Mouse (Mus musculus): ENCODE measurements around the gene Recql. TPM values are rescaled to one million over a fixed set of nuclear protein-coding genes. Genes with fewer than 3 reads are reported as not detected.
A peak's percentile ranks its signal among the peaks of the same experiment; 100 is the strongest.

Recql gene
- 28.2 and 36.2 TPM in 2 replicates for polyA plus RNA-seq (2011; ENCODE audit: insufficient read length, low read depth, missing spikeins)

DNA sequence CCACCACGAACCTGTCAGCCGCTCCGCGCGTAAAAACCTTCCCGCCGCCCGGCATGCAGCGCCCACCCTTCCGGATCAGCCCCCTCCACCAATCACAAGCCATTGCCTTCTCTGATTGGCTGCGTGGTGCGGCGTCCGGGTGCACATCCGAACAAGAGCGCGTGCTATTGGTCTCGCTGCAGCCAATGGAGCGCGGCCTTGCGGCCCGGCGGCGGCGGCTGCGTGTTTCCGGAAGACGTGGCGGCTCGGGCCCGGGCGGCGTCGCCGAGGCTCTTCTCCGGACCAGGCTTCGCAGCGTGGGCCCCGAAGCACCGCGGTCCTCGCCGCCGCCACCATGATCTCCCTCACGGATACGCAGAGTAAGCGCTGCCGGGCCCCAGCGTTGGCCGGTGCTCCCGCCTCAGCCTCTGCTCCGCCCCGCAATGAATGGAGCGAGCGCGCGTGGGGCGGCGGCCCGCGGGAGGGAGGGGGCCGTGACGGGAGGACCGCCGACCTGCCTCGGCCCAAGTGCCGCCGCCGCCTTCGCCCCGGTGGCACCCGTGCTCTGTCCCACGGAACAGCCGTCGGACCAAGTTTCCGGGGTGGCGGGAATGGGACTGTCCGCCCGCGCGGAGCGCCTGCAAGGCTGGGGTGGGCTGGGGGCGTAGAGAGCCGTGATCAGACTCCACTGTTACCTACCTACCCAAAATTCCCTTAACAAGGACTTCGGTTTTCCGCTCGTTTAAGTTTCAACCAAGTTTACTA lies at the start of gene Recql, which contains the start of gene Golt1b:
Gene Recql (minus strand): TSS at position 77 of the 744 bp plus-strand sequence.
Gene Golt1b (plus strand): TSS at position 211 of the 744 bp plus-strand sequence.
- H3K4me1 ChIP-seq (ENCODE audit: control insufficient read depth, insufficient read depth, low read length), result peaks cover 11% of the 10 kb centered on the region
- peak within 1 kb of the TSS; percentile 89 for H3K4me3 ChIP-seq (ENCODE audit: insufficient read depth, low read length)
- H3K27ac ChIP-seq (ENCODE audit: insufficient read depth, low read length), result peak within 1 kb of the TSS; percentile 8; the same call in 1 of the 2 replicates
- TF ChIP-seq POLR2A (IDR thresholded peaks at IDR 0.05; ENCODE audit: low read depth, low read length), result peak; percentile 49; the same call in 1 of the 2 replicates
- no peak for TF ChIP-seq CTCF (IDR thresholded peaks at IDR 0.05; ENCODE audit: borderline replicate concordance, insufficient read depth, low read length)

- no peaks in the 10 kb centered on the region for H3K4me1 ChIP-seq (ENCODE audit: control insufficient read depth, insufficient read depth, low read length)
- H3K4me3 ChIP-seq (ENCODE audit: insufficient read depth, low read length), result no peak overlapping the region
- TF ChIP-seq POLR2A (IDR thresholded peaks at IDR 0.05; ENCODE audit: low read depth, low read length) (no peak), CTCF (IDR thresholded peaks at IDR 0.05; ENCODE audit: borderline replicate concordance, insufficient read depth, low read length) (no peak)
- H3K27ac ChIP-seq (ENCODE audit: insufficient read depth, low read length), result no peak overlapping the region
These were observed 42.2 kb upstream of the Recql start for GRCm38 (mm10) chr6:142429072-142429471.

GRCm38 (mm10) chr6:142424976-142425375 lies 38.1 kb upstream of the Recql start:
- Histone ChIP-seq H3K27ac (ENCODE audit: insufficient read depth, low read length) (no peak overlapping the region), H3K4me3 (ENCODE audit: insufficient read depth, low read length) (no peak overlapping the region), H3K4me1 (ENCODE audit: control insufficient read depth, insufficient read depth, low read length) (no peaks in the 10 kb centered on the region)
- TF ChIP-seq CTCF (IDR thresholded peaks at IDR 0.05; ENCODE audit: borderline replicate concordance, insufficient read depth, low read length) (no peak), POLR2A (IDR thresholded peaks at IDR 0.05; ENCODE audit: low read depth, low read length) (no peak)

GRCm38 (mm10) chr6:142414597-142414996 lies 27.7 kb upstream of the Recql start:
- TF ChIP-seq POLR2A (IDR thresholded peaks at IDR 0.05; ENCODE audit: low read depth, low read length) (no peak), CTCF (IDR thresholded peaks at IDR 0.05; ENCODE audit: borderline replicate concordance, insufficient read depth, low read length) (no peak)
- no peak overlapping the region for H3K4me3 ChIP-seq (ENCODE audit: insufficient read depth, low read length)

GRCm38 (mm10) chr6:142413845-142414244 lies 27.0 kb upstream of the Recql start:
- H3K27ac ChIP-seq (ENCODE audit: insufficient read depth, low read length), result no peak overlapping the region
- H3K4me1 ChIP-seq (ENCODE audit: control insufficient read depth, insufficient read depth, low read length), result no peaks in the 10 kb centered on the region
- no peak for TF ChIP-seq CTCF (IDR thresholded peaks at IDR 0.05; ENCODE audit: borderline replicate concordance, insufficient read depth, low read length)
- no peak for TF ChIP-seq POLR2A (IDR thresholded peaks at IDR 0.05; ENCODE audit: low read depth, low read length)
- no peak overlapping the region for H3K4me3 ChIP-seq (ENCODE audit: insufficient read depth, low read length)

More at GRCm38 (mm10) chr6:142414597-142414996, 27.7 kb upstream of the Recql start:
- H3K4me1 ChIP-seq (ENCODE audit: control insufficient read depth, insufficient read depth, low read length), result no peaks in the 10 kb centered on the region
- H3K27ac ChIP-seq (ENCODE audit: insufficient read depth, low read length), result no peak overlapping the region

DNA sequence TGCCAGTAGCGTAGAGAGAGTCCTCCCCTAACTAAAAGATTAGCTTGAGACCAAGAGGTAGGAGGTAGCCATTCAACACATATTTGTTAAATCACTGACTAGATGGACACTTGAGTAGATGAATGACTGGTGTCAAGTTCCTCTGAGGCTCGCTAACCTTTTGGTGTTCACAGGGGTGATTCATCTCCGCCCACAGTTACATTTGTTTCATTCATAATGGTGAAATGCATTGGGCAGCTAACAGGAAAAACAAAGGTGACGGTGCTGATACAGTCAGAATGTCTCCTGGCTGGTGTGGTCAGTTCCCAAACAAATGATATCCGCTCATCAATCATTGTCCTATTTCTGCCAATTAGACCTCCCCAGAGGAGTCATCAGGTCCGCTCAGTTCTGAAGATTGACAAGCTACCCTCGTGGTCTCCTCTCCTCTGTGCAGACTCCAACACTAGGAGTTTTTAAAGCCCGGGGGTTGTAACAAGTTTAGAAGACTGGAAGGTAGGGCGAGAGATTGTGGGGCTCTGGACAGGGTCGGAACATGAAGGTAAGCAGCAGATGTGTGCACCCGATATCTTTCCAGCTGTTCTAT lies 26.1 kb upstream of the Recql start, which contains the start of gene Spx:
Gene Spx (plus strand): TSS at position 536 of the 586 bp plus-strand sequence.
- TF ChIP-seq CTCF (IDR thresholded peaks at IDR 0.05; ENCODE audit: borderline replicate concordance, insufficient read depth, low read length), result no peak
- TF ChIP-seq POLR2A (IDR thresholded peaks at IDR 0.05; ENCODE audit: low read depth, low read length), result no peak
- Histone ChIP-seq H3K4me3 (ENCODE audit: insufficient read depth, low read length) (no peak within 1 kb of the TSS), H3K27ac (ENCODE audit: insufficient read depth, low read length) (no peak within 1 kb of the TSS), H3K4me1 (ENCODE audit: control insufficient read depth, insufficient read depth, low read length) (no peaks in the 10 kb centered on the region)

- Histone ChIP-seq H3K27ac (ENCODE audit: insufficient read depth, low read length) (no peak overlapping the region), H3K4me1 (ENCODE audit: control insufficient read depth, insufficient read depth, low read length) (no peaks in the 10 kb centered on the region), H3K4me3 (ENCODE audit: insufficient read depth, low read length) (no peak overlapping the region)
- TF ChIP-seq CTCF (IDR thresholded peaks at IDR 0.05; ENCODE audit: borderline replicate concordance, insufficient read depth, low read length), result no peak
- no peak for TF ChIP-seq POLR2A (IDR thresholded peaks at IDR 0.05; ENCODE audit: low read depth, low read length)
These were observed 24.3 kb upstream of the Recql start for GRCm38 (mm10) chr6:142411140-142411539.

DNA sequence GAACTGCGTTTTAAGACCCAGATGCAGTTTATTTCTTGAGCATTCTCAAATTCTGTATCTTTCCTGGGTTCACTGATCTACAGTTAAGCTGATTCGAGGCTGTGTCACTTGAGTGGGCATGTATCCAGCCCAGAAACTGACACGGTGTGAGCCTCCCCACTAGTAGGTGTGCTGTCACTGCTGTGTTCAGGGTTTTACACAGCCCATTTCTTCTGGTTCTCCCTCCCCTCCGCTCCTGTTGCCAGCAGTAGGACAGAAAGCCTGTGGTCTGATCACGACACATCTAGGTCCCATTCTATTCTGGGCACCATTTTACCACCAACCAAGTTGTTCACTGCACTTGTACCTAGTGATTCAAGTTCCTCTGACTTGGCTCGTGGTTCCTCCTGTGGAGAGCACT lies 8.9 kb upstream of the Recql start:
- TF ChIP-seq CTCF (IDR thresholded peaks at IDR 0.05; ENCODE audit: borderline replicate concordance, insufficient read depth, low read length) (no peak), POLR2A (IDR thresholded peaks at IDR 0.05; ENCODE audit: low read depth, low read length) (no peak)
- Histone ChIP-seq H3K27ac (ENCODE audit: insufficient read depth, low read length) (no peak overlapping the region), H3K4me1 (ENCODE audit: control insufficient read depth, insufficient read depth, low read length) (no peaks in the 10 kb centered on the region), H3K4me3 (ENCODE audit: insufficient read depth, low read length) (no peak overlapping the region)

- TF ChIP-seq CTCF (IDR thresholded peaks at IDR 0.05; ENCODE audit: borderline replicate concordance, insufficient read depth, low read length), result no peak
- TF ChIP-seq POLR2A (IDR thresholded peaks at IDR 0.05; ENCODE audit: low read depth, low read length), result no peak
- Histone ChIP-seq H3K27ac (ENCODE audit: insufficient read depth, low read length) (no peak overlapping the region), H3K4me1 (ENCODE audit: control insufficient read depth, insufficient read depth, low read length) (peaks cover 3% of the 10 kb centered on the region; the same call in 1 of the 2 replicates), H3K4me3 (ENCODE audit: insufficient read depth, low read length) (no peak overlapping the region)
These were observed 7.8 kb upstream of the Recql start for GRCm38 (mm10) chr6:142394669-142395068.

GRCm38 (mm10) chr6:142392312-142392711 lies 5.4 kb upstream of the Recql start:
- Histone ChIP-seq H3K4me3 (ENCODE audit: insufficient read depth, low read length) (no peak overlapping the region), H3K27ac (ENCODE audit: insufficient read depth, low read length) (no peak overlapping the region), H3K4me1 (ENCODE audit: control insufficient read depth, insufficient read depth, low read length) (peaks cover 11% of the 10 kb centered on the region)
- TF ChIP-seq CTCF (IDR thresholded peaks at IDR 0.05; ENCODE audit: borderline replicate concordance, insufficient read depth, low read length), result no peak

All from embryonic fibroblast, embryonic 13.5 days (primary cell).